Mouse (Mus musculus) embryonic fibroblast, embryonic 13.5 days (primary cell): ENCODE data around the gene Wnt3.

ENCODE experiments used
- CTCF ChIP-seq: IDR thresholded peaks from 2 replicates; pipeline ENCODE4 v1.5.1; 2011; ENCODE audit warnings: mild to moderate bottlenecking, control low read depth, low read length, moderate library complexity, borderline replicate concordance; ENCODE audit not compliant: insufficient read depth
- POLR2A ChIP-seq: IDR thresholded peaks from 2 replicates; pipeline ENCODE4 v1.6.1; 2011; ENCODE audit warnings: low read depth, mild to moderate bottlenecking, control low read depth, low read length, moderate library complexity

DNA sequence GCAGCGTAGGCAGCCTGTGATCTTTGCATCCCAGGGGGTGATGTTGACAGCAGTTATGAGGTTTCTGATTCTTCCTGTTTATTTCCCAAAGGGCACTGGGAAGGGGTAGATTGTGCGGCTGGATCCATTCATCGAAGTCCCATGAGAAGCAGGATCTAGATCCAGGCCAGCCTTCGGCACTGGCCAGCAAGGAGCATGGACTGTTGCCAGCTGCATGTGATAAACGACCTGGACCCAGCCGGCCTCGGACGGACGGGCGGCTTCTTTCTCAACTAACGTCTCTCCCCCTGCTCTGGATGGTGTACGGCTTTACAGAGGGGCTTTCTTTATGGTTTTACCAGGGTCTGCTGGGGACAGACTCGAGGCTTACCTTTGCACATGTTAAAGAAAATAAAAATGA, 42.0 kb downstream of the Wnt3 start:
- TF ChIP-seq POLR2A (no peak), CTCF (no peak)
